Mouse (Mus musculus) NIH3T3 (cell line): Measurements from ENCODE around the gene Cmas.

Experiments used
- DNase-seq: peaks from one replicate; pipeline ENCODE4 v3.0.0-alpha.2; 2012; ENCODE audit warnings: low read depth

The Cmas gene

DNA sequence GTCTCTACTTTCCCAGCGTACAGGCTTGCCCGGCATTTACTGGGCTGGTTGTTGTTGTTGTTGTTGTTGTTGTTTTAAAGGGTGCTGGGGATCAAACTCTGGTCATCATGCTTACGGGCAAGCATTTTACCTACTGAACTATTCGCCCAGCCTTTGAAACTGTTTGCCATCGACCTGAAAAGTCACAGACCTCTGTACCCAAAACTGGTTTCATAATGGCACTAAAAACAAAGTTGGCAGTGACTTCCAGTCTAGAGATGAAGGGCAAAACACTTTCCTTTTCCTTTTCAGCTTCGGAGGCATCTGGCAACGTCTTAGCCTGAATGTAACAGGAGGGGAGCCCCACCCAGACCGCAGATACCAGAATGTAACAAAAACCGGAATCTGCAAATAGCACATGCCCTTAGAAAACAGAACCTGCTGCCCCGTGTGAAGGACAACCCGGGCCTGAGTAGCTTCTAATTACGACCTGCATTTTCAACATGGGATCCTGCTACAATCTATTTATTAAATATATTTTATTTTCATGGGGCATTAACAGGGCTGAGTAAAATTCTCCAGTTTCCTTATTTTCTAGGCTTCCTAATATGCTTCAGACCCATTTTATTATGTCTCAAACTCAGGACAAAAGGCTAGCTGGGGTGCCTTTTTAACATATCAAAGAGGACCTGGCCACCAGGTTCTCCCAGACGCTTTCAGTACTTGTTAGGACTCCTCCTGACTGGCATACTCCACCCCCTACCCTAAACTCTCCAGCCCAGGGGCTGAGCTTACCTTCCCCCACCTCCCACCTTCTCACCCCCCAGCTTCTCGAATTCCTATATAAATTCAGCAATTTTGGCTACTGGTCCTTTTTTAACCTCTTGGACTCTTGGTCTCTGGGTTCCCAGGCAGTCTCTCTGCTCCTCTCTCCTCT lies 3.9 kb upstream of the Cmas start:
- no peak for DNase-seq

DNA sequence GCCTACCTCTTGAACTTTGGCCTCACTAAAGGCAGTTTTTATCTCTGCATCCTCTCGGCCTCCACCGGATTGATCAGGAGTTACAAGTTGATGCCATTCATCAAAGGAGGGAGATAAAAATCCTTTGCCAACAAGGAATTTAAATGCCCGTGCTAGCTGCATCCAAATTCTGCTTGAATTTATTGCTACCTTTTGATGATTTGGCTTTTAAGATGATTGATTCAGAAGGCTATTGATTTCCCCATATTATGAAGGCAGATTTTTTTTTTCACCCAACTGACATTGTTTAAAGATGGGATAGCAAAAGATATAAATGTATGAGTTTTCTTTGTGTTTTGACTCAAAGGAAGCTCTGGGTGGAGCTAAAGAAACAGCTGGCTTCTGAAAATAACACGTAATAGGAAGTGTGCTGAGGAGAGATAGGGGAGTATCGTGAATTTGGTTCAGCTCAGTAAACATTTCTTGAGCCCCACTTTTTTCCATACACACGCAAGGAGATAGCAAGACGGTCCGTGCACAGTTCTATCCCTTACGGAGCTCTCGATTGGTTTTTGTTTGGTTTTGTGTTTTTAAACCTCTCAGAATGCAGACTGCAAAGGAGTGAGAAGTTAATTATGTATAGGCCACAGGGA lies 964 bp downstream of the Cmas start:
- DNase-seq: peak; percentile 19

DNA sequence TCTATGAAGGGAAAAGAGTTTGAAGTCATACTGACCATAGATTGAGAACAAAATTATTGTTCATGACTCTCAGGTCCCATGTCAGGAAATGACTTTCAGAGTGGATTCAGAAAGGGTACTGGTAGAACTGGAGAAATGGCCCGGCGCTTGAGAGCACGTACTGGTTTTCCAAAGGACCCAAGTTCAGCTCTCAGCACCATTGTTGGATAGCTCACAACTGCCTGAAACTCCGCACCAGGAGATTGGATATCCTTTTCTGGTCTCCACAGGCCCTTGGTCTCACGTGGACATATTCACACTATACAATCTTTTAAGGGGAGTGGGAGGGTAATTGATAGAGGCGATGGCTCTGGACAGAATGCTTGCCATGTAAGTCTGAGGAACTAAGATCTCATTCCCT lies 1.5 kb downstream of the Cmas start:
- DNase-seq: no peak

DNA sequence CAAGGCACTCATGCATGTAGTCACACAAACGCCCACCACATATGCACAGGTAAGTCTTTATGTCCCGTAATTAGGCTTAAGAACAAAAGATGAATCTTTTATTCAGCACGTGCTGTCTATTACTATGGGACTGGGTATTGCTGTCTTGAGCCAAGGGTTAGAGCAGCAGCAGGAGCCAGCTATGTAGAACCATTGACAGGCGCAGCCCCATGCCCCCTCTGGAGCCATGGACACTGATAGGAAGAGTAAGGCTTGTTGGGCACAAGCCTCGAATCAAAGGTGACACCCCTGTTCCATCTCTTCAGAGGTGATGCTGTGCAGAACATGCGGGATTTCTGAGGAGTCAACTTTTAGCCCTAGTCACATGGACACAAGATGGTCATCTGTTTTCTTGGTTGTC lies 2.1 kb downstream of the Cmas start:
- no peak for DNase-seq

DNA sequence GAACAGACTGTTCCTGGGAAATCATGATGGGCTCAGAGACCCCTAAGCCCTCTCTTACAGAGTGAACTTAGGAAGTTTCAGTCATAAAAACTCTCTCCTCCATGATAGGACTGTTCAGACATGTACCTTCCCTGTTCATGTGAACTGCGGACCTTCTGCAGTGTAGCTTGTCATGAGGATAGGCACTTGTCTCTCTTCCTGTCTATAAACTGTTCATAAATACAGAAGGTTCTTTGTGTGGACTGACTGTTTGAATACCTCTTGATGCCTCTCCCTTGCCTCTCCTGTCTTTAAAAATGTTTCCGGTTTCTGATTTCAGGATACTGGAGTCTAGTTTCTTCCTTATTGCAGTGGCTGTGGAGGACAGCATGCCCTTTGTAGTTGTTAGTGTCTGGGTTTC lies 3.1 kb downstream of the Cmas start:
- no peak for DNase-seq

DNA sequence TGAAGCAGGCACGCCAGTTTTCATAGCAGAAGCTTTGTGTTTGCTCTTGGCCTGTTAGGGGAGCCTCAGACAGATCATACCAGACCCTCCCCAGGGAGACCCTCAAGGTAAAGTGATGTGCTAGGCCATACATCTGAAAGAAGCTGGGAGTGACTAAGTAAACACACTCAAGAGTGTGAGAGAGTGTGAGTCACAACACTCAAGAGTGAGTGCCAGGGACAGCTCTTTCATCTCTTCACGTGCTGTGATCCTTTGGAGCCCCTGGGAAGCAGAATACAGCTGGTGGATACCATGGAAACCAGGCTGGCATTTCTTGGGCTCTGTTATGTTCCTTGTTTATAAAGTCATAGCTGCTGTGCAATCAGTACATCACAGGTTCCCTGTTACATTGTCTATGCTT lies 8.4 kb downstream of the Cmas start:
- no peak for DNase-seq

DNA sequence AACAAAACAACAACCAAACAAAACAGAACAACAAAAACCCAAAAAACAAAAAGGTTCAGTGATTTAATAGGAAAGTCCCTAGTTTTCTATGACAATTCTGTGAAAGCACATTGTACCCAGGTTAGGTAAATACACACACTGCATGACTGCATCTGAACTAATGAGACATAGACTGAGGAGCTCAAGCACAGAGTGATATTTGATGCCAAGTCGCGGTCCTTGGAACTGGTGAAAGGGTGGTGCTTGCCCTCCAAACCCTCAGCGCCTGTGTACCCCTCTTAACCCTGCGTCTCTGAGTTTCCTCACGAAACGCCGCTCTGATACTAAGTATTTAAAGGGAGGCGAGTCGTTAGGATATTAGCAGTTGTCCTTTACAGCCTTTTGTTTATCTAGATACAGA lies 10.8 kb downstream of the Cmas start:
- no peak for DNase-seq

DNA sequence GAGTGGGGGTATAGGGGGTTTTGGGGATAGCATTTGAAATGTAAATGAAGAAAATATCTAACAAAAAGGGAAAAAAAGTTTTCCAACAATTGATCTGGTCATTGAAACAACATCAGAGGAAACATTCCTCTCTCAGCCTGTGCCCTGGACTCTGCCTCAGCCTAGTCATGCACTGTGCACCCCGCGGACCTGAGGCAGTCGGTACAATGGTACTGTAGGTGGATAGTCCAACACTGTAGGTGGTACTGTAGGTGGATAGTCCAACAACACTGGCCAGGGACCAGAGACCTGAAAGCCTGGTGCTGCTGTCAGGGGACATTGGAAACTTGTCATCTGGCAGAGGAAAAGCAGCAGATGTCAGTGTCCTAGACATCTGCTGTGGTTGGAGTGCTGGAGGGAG lies 13.4 kb downstream of the Cmas start:
- DNase-seq: no peak

DNA sequence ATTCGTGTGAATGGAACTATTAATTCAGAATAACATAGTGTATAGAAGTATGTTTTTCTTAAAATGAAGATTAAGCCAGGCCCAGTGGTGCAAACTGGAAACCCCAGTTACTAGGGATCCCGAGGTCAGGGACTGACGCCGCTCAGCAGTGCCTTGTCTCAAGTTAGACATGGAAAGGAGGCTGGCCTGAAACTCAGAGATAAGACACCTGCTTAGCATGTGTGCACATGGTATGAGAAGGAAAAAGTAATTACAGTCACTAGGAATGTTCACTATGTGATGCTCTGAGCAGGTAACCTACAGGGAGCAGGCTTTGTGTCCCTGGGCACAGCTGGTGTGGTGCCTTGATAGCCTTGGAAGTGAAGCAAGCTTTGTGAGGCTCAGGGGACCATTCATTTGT lies 15.2 kb downstream of the Cmas start:
- DNase-seq: no peak

DNA sequence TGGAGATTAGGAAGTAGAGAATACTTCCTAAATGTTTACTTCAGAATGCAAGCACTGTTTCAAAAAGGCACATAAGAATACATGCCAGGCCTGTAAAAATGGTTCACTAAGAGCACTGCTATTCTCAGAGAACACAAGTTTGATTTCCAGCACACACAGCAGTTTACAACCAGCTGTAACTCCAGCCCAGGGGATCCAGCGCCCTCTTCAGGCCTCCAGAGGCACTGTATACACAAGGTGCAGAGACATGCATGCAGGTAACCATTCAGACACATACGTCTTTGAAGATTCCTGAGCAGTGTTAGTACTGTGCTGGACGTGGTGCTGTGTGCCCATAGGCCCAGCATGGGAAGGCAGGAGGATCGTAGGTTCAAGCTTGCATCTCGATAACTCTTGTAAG lies 17.1 kb downstream of the Cmas start:
- DNase-seq: no peak

DNA sequence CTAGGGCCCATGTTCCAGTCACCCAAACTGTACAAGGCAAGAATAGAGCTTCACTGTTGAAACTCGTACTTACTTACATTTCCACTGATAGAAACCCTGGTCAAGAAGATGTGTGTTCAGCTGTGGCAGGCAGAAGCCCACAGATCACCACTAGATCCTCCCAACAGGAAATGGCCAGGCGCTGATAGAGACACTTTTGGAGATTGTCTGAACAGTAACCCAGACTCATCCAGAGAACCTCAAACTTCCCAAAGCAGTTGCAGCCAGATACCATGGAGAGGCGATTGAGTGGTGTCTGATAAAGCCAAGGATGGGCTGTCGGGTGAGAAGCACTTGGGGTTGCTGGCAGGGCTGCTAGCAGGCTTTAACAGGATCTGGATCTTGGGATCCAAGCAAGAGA lies 20.4 kb downstream of the Cmas start:
- no peak for DNase-seq

DNA sequence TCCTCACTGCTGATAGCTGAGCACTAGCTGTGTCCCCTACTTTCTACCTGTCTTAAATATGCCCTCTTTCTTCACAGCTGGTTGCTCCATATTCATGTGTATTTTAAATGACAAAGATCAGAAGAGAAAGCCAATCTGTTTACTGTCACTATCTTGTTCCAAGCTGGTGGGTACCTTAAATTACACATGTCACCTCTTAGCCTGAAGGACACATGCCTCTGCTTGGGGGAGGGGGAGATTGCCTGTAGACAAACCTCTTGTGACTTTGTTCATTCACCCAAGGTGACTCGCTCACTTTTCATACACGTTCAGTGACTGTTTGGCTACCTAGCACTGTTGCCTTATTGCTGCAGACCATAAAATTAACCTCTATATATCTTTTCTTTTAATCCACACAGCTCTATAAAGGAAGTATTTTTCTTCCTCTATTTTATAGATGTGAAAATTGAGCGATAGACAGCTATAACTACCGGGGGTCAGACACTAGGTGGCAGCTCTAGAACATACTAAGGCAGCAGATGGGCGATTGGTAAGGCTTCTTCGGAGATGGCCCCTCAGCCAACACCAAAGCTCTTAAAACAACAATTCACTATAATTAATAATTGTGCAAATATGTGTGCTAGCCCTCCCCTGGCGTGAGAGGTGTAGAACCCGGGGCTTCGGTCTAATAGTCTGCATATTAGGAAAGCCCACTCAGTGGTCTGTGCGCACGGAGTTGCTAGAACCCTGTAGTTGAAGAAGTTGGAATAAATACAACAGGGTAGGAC lies 22.7 kb downstream of the Cmas start:
- peak; percentile 64 for DNase-seq

DNA sequence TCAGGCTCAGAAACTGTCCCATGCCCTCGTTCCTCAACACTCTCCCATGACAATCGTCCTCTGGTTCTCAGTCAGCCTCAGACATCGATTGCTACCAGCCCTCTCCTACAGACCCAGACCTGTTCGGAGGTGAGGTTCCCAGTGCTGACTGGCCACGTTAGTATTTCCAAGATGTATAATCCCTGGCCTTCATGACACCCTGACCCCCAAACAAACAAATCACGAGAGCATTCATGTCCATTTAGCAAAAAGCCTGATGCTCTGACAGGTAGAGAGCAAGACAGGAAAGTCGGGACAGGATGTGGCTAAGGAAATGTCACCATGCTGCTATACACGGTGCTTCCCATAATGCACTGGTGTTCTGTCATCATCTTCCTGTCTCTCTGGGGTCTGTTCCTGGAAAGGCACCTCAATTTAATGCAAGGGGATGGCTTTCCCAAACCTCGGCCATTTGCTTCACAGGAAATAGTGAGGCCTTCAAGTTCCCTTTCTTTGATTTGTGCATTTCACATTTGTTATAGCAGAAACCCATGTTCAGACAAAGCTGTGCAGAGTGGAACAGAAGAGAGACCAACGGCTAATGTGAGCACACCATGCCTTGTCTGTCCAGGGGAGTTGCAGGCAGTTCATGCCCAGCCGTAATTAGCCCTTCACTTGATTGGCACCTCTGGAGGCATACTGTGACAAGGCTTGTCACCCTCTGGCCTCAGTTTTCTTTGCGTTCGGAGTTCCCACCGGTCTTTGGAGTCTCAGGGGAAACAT lies 23.5 kb downstream of the Cmas start:
- no peak for DNase-seq

DNA sequence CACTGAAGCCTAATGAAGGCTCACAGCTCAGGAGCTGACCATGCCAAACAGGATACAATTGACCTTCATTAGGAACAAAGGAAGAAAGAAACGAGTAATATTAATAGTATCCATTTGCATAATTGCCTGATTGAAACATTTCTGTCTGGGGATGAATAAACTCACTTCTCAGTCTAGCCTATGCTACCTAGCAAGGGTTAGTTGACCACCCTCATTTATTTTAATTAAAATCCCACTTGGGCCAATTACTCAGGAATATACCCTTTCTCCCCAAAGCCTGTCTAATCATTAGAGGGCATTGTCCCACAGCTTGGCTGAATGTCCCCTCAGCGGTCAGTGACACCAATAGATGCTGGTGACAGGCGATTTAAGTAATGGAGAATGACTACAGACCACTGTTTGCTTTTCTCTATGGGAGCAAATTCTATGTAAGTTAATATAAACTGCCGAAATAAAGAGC lies 24.1 kb downstream of the Cmas start:
- DNase-seq: no peak

DNA sequence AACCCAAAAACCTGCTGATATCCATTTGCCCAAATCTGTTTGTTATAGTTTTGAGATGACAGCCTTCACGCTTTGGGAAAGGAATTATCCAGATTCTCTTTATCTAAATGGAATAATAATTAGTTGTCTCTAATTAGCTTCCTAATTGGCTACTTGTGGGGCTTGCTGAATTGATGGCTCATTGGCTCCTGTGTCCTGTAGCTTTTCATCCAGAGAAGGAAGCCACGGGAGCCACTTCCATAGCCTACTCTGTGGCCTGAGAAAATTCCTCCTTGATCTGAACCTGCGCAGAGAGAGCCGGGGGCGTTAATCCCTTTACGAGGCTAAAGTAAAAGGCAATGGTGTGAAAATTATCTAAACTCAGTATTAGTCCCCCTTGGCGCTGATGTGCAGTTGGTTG lies 24.8 kb downstream of the Cmas start:
- DNase-seq: no peak

DNA sequence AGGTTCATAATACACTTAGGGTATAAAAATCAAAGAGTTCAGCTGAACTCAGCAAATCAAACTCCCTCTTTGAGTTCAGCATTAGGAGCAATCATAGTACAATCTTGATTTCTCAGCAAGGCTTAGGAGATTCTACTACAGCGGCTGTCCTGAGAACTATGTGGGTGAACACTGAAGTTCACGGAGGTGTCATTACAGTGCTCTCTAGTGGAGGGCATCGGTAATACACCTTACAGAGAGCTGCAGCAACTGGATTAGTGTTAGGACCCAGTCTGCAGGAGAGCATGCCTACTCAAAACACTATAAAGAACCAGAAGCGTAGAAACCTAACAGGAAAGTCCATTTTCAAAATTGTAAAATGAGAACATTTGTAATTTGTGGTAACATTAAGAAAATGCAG lies 28.9 kb downstream of the Cmas start:
- DNase-seq: peak; percentile 69

DNA sequence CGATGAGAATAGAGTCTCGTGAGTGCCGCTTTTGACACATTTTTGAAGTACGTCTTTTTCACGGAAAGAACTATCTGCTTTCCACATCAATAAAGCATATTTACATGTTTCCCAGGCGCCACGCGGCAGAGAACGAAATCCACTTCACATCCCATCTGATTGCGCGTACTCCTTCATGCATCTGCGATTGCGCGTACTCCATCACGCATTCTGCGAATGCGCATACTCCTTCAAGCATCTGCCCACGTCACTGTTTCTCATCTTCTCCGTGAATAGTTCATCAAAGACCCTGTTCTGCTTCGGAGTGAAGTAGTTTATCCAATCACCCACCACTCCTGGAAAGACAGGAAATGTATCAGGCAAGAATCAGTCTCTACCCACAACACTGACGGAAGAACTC lies 29.6 kb downstream of the Cmas start:
- DNase-seq: no peak

DNA sequence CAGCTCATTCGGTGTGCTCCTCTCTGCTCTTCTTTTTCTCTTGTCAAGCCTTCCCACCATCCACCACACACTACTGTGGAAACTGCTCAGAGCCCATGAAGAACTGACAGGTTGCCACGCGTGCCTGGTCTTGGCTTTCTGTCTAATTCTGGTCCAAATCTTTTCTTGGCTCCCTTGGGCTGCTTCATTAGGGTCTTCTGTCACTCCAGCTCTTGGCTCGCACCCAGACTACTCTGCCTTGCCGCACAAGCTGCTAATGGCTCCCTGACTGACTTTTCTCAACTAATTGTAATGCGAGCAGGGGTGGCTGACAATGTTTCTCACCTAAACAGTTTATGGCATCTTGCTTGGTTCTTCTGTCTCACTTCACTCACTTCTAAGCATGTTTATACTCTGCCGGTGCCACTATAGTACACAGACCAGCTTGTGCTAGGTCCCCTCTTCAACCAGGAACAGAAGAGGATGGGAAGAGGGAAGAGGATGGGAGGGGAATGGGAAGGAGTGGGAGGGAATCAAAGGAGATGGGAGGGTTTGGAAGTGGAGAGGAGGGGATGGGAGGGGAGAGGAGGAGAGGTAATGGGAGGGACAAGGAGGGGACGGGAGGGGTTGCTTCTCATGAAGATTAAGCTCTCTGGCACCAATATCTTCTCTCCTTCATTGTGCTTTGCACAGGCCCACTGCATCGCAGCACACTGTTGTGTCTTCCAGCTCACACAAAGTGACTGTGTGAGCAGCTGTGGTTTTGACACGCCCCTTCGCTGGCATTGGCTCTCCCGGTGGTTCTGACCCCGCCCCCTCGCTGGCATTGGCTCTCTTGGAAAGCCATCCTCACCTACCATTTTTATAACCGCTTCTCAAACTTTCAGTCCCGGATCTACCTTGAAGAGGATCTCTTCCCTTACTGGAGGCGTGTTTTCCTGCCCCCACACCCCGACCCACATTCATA lies 31.8 kb downstream of the Cmas start:
- no peak for DNase-seq

DNA sequence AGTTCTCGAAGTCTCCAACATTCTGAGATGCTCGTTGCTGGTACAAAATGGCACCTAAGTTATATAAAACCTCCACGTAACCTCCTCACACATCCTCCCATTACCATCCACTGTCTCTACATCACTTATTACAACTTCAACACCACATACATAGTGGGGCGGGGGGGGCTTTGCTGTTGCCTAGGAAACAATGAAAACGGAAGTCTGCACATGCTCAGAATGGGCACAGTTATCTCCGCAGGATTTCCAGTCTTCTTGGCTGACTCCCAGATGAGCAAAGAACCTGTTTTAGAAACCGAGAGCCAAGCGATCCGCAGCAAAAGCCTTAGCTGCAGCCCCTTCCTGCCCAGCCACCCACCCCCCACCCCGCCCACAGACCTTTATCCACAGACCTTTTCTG lies 33.2 kb downstream of the Cmas start:
- no peak for DNase-seq

DNA sequence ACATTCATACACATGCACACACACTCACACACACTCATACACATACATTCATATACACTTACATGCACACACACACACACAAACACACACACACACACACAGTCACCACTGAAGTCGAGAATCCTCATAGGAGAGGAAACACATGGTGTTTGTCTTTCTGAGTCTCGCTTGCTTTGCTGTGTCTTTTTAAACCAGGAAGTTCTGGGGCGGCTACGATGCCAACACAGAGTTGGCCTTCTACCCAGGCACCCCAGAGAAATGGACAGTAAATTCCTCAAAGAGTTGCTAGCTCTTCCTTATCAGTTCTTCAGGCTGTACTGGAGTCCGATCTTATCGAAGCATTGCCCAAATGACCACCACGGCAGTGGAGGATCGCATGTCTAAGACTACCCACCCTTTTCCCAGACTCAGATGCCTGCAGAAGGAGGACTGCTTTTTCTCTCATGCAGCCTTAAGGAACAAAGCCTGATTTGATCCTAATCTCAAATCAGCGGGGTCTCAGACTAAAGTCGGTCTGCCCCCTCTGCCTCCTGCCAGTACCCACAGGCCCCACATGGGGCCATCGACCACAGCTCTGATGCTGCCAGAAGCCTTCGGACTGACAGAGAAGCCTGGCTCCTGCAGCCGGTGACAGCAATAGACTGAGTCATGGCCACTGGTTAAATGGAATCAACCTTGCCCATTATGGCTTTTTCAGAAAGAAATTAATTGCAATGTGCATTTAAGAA lies 35.9 kb downstream of the Cmas start:
- DNase-seq: no peak
